Mouse (Mus musculus): ENCODE data around the gene Adgre5.

DNA sequence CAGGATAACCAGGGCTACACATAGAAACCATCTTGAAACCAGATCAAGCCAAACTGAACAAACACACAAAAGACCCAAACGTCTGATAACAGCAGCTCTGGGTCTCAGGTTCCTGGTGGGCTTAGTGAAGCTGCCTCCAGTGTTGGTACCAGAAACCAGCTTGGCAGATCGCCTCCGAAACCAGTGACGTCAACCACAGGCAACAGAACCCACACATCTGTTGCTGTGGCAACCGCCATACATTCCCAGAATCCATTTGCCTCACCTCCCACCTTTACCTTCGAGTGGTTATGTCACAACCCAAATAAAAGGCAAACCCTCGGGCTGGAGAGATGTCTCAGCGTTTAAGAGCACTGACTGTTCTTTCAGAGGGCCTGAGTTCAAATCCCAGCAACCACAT is 33.6 kb downstream of the Adgre5 start:
- TF ChIP-seq CTCF (IDR thresholded peaks at IDR 0.05; ENCODE audit: extremely low read depth, insufficient read depth, insufficient read length, insufficient replicate concordance) (no peak), POLR2A (IDR thresholded peaks at IDR 0.05; ENCODE audit: low read depth, low read length) (no peak)
